17 mouse cellular contexts compared by ENCODE assay signal in the genomic region with DNA sequence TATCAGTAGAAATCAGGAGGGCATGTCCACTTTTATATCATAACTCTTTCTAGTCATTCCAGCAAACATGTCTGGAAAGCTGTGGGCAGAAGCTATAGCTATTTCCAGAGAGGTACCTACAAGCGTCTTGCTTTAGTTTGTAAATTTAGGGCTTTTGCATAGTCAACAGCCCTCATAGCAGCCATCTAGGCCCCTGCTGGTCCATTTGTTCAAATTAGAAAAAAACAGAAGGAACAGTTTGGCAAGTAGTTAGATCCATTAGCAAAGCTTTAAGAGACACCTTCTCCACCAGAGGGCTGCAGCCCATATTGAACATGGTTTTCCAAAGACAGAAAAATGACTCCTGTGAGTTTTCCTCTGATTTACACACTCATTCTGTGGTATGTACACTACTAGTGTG.
"Had no signal": no experiment of that assay in that cellular context is flagged by ENCODE, and none has a peak within 500 bp of the region (broad histone marks: within the 10 kb centered on the region; RNA-seq: fewer than 3 reads in every experiment).

No protein-coding gene starts in this region.

- H3K4me1 ChIP-seq: lung, embryonic 15.5 days; midbrain, embryonic 13.5 days; midbrain, embryonic 15.5 days; neural tube, embryonic 12.5 days; stomach, embryonic 15.5 days had no signal

- H3K4me3 ChIP-seq: lung, embryonic 15.5 days; megakaryocyte, embryonic 14.5 days; midbrain, embryonic 13.5 days; midbrain, embryonic 15.5 days; neural tube, embryonic 12.5 days; stomach, embryonic 15.5 days had no signal

- H3K4me2 ChIP-seq: lung, embryonic 15.5 days; midbrain, embryonic 11.5 days; midbrain, embryonic 13.5 days; midbrain, embryonic 15.5 days; neural tube, embryonic 12.5 days; stomach, embryonic 15.5 days had no signal

- H3K27ac ChIP-seq: lung, embryonic 15.5 days; macrophage; midbrain, embryonic 13.5 days; midbrain, embryonic 15.5 days; neural tube, embryonic 12.5 days; stomach, embryonic 15.5 days; stomach, postnatal 0 days had no signal

- DNase-seq: liver, postnatal 0 days; lung, adult 2 months; lung, postnatal 14 days; lung, postnatal 36 days; right cerebral cortex, postnatal 14 days; thymus, adult 2 months; thymus, postnatal 25 days had no signal

- ATAC-seq: liver, postnatal 0 days; lung, postnatal 0 days; midbrain, embryonic 13.5 days; midbrain, embryonic 15.5 days had no signal

- H3K36me3 ChIP-seq: lung, embryonic 15.5 days; midbrain, embryonic 13.5 days; midbrain, embryonic 15.5 days; neural tube, embryonic 12.5 days; stomach, embryonic 15.5 days had no signal

- H3K9me3 ChIP-seq: lung, embryonic 15.5 days; megakaryocyte, embryonic 14.5 days; midbrain, embryonic 13.5 days; midbrain, embryonic 15.5 days; neural tube, embryonic 12.5 days; stomach, embryonic 15.5 days had no signal

- H3K27me3 ChIP-seq: lung, embryonic 15.5 days; midbrain, embryonic 13.5 days; midbrain, embryonic 15.5 days; neural tube, embryonic 12.5 days; stomach, embryonic 15.5 days had no signal

- H3K9ac ChIP-seq: liver, postnatal 0 days; lung, embryonic 15.5 days; midbrain, embryonic 13.5 days; midbrain, embryonic 15.5 days; neural tube, embryonic 12.5 days; stomach, embryonic 15.5 days had no signal
